In genomic region chr11:53843106-53843505, GRCm38 (mm10) we compare ENCODE assay signal across 25 mouse cellular contexts. TPM values are rescaled to one million over a fixed set of nuclear protein-coding genes. Genes with fewer than 3 reads are reported as not detected.
DNase-seq lines count a peak whose midpoint lies in the region; ATAC-seq and TF ChIP-seq lines count a peak whose summit lies in the region.
"Had no signal": no experiment of that assay in that cellular context is flagged by ENCODE, and none has a peak within 500 bp of the region (broad histone marks: within the 10 kb centered on the region; RNA-seq: fewer than 3 reads in every experiment).

No protein-coding gene starts in this region.

- no peaks in the 10 kb centered on the region for H3K9me3 ChIP-seq in forebrain, embryonic 12.5 days
- H3K9me3 ChIP-seq: embryonic facial prominence, embryonic 15.5 days; G1E; heart, embryonic 10.5 days; hindbrain, embryonic 13.5 days; megakaryocyte, embryonic 14.5 days had no signal

- intact Hi-C loops in left cerebral cortex, adult 2 months (cut with DNase I), result loop anchor here (10.0 kb wide), 1 partner anchor 378 kb away; no protein-coding TSS in a partner anchor
- intact Hi-C loops in left cerebral cortex, postnatal 10 days (cut with DNase I), result no loop called here
- intact Hi-C loops in heart, postnatal 14 days (cut with DNase I), result no loop called here

- peaks cover 8% of the 10 kb centered on the region for H3K4me1 ChIP-seq in cortical plate, adult 2 months (ENCODE audit: control insufficient read depth, insufficient read depth, low read length)
- H3K4me1 ChIP-seq in forebrain, embryonic 12.5 days, result no peaks in the 10 kb centered on the region
- H3K4me1 ChIP-seq: hindbrain, embryonic 13.5 days had no signal

- H3K27ac ChIP-seq in left cerebral cortex, adult 2 months, result peak overlapping the region; percentile 86
- 0 out of 2 replicates have a peak overlapping the region, but pooled peaks have one; percentile 83 for H3K27ac ChIP-seq in cortical plate, adult 2 months (ENCODE audit: insufficient read depth, low read length)
- H3K27ac ChIP-seq in forebrain, embryonic 12.5 days, result no peak overlapping the region
- H3K27ac ChIP-seq: embryonic facial prominence, embryonic 15.5 days; heart, embryonic 10.5 days; hindbrain, embryonic 13.5 days had no signal

- H3K4me3 ChIP-seq in left cerebral cortex, adult 2 months, result no peak overlapping the region
- no peak overlapping the region for H3K4me3 ChIP-seq in cortical plate, adult 2 months (ENCODE audit: insufficient read depth, low read length)
- no peak overlapping the region for H3K4me3 ChIP-seq in forebrain, embryonic 12.5 days (replicated peaks)
- H3K4me3 ChIP-seq: embryonic facial prominence, embryonic 15.5 days; heart, embryonic 10.5 days; hindbrain, embryonic 13.5 days; megakaryocyte, embryonic 14.5 days had no signal

- ATAC-seq in forebrain, embryonic 12.5 days (ENCODE audit: low FRiP score), result no peak
- ATAC-seq: inflammation-experienced regulatory T-cells, adult 6 months; midbrain, embryonic 16.5 days had no signal

- no peaks in the 10 kb centered on the region for H3K36me3 ChIP-seq in forebrain, embryonic 12.5 days (replicated peaks)
- H3K36me3 ChIP-seq: embryonic facial prominence, embryonic 15.5 days; G1E; heart, embryonic 10.5 days; hindbrain, embryonic 13.5 days had no signal

- no peak for TF ChIP-seq CTCF in left cerebral cortex, adult 2 months (IDR thresholded peaks at IDR 0.05)
- TF ChIP-seq CTCF in cortical plate, adult 2 months (IDR thresholded peaks at IDR 0.05; ENCODE audit: extremely low read depth, insufficient read depth, low read length), result no peak

- no peak for TF ChIP-seq POLR2A in cortical plate, adult 2 months (IDR thresholded peaks at IDR 0.05; ENCODE audit: extremely low read depth, insufficient read depth, low read length)

- WGBS in forebrain, embryonic 12.5 days, result 79% methylated on average over 10 of the region's 10 CpGs

- no peaks in the 10 kb centered on the region; the same call in 1 of the 2 replicates for H3K27me3 ChIP-seq in forebrain, embryonic 12.5 days
- H3K27me3 ChIP-seq: embryonic facial prominence, embryonic 15.5 days; hindbrain, embryonic 13.5 days had no signal

- DNase-seq in frontal cortex, adult 2 months (ENCODE audit: extremely low spot score in 1 of 2, low spot score in 1 of 2), result peak; percentile 30 to 56
- DNase-seq in frontal cortex, postnatal 25 days (ENCODE audit: low spot score in 2 of 2), result no peak
- DNase-seq in left cerebral cortex, adult 2 months (ENCODE audit: extremely low spot score in 1 of 2, low spot score in 2 of 2), result peak in 1 of 2 experiments; percentile 35
- DNase-seq in left cerebral cortex, postnatal 10 days (ENCODE audit: extremely low spot score in 1 of 2, low spot score in 2 of 2), result no peak
- peak; percentile 14 for DNase-seq in mesoderm, embryonic 11.5 days (ENCODE audit: low read depth, low spot score)
- DNase-seq in heart, postnatal 14 days, result no peak
- DNase-seq: adrenal gland, postnatal 14 days; cerebellum, adult 2 months; gastrocnemius, postnatal 36 days; kidney, adult 2 months; kidney, postnatal 25 days; lung, adult 2 months; spleen, adult 18-20 months; thymus, postnatal 4 days had no signal

- H3K4me2 ChIP-seq in forebrain, embryonic 12.5 days, result no peak overlapping the region
- H3K4me2 ChIP-seq: embryonic facial prominence, embryonic 15.5 days; hindbrain, embryonic 13.5 days; liver, embryonic 11.5 days had no signal

- no peak overlapping the region for H3K9ac ChIP-seq in forebrain, embryonic 12.5 days
- H3K9ac ChIP-seq: embryonic facial prominence, embryonic 15.5 days; hindbrain, embryonic 13.5 days had no signal

RNA-seq across cellular contexts. Expression of gene Gm12216, which starts 15.9 kb away (rescaled TPM):
- 3.0 and 3.2 TPM in 2 replicates for polyA plus RNA-seq in frontal cortex, adult 2 months (2012; rRNA removed)
- total RNA-seq in left cerebral cortex, adult 2 months (2021), result 1 to 10 TPM; 3.0 to 5.9 TPM
- 1 to 10 TPM in 1 of 2 experiments, under 1 TPM in 1; 0.85 to 1.5 TPM for total RNA-seq in left cerebral cortex, postnatal 10 days (2021)
- 3.7 and 5.5 TPM in 2 replicates for polyA plus RNA-seq in cortical plate, adult 2 months (2012; rRNA removed)
- polyA plus RNA-seq in forebrain, embryonic 12.5 days (2016; fragmentation: Nextera tagmentation; extraction: Ambion mirVana), result 0.36 TPM in 1 of 2 replicates, not detected in the other
- 1 to 10 TPM; 2.0 to 3.6 TPM for total RNA-seq in heart, postnatal 14 days (2021)
- polyA plus RNA-seq: G1E; limb, embryonic 11.5 days had no signal

RNA-seq across cellular contexts. Expression of gene Slc22a5, which starts 48.4 kb away (rescaled TPM):
- 15.2 and 15.8 TPM in 2 replicates for polyA plus RNA-seq in frontal cortex, adult 2 months (2012; rRNA removed)
- 10 to 100 TPM in 1 of 2 experiments, 1 to 10 TPM in 1; 9.5 to 10.5 TPM for total RNA-seq in left cerebral cortex, adult 2 months (2021)
- 10 to 100 TPM; 10.4 to 14.2 TPM for total RNA-seq in left cerebral cortex, postnatal 10 days (2021)
- 15.0 and 15.1 TPM in 2 replicates for polyA plus RNA-seq in cortical plate, adult 2 months (2012; rRNA removed)
- polyA plus RNA-seq in forebrain, embryonic 12.5 days (2016; fragmentation: Nextera tagmentation; extraction: Ambion mirVana), result 7.8 and 7.9 TPM in 2 replicates
- total RNA-seq in heart, postnatal 14 days (2021), result 10 to 100 TPM; 20.9 to 23.7 TPM

Comparison
In these comparisons a context has a peak if more than half of its experiments do, and no peak if none do; other contexts are left out.
1. DNase-seq: peak in frontal cortex, adult 2 months (2 of 2) and mesoderm, embryonic 11.5 days (single experiment); none in frontal cortex, postnatal 25 days (0 of 2), left cerebral cortex, postnatal 10 days (0 of 2) and heart, postnatal 14 days (0 of 2).